Mouse (Mus musculus) embryonic fibroblast, embryonic 13.5 days (primary cell): ENCODE measurements around the gene Vac14.

ENCODE experiments used
- CTCF ChIP-seq: IDR thresholded peaks from 2 replicates; pipeline ENCODE4 v1.5.1; 2011; ENCODE audit warnings: mild to moderate bottlenecking, control low read depth, low read length, moderate library complexity, borderline replicate concordance; ENCODE audit not compliant: insufficient read depth
- POLR2A ChIP-seq: IDR thresholded peaks from 2 replicates; pipeline ENCODE4 v1.6.1; 2011; ENCODE audit warnings: low read depth, mild to moderate bottlenecking, control low read depth, low read length, moderate library complexity

- TF ChIP-seq POLR2A (no peak), CTCF (no peak)
Measured at GRCm38 (mm10) chr8:110702636-110703459, 84.5 kb downstream of the Vac14 start.
